Mouse (Mus musculus): ENCODE results near the gene Mfng.

Mfng gene

DNA sequence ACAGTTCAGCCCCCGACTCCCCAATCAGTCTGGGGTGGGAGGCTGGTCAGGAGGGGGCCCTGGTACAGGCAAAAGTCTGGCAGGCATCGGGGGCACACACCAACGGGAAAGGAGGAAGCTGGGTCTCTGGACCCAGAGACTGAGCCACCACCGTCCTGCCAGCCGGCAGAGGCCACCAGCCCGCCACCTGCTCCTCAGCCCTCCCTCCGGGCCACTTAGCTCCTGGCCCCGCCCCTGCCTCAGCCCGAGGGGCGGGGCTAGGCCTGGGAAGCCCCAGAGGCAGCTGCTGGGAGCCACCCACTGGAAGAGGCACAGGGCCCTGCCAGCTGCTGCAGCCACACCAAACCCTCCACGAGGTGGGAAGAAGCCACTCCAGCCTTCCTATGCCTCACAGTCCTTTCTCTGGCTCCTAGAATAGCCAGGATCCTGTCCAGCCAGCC, at the start of gene Mfng:
TSS of gene Mfng (minus strand) at position 186 of the 440 bp plus-strand sequence.
- peak; percentile 80 to 85 for DNase-seq (ENCODE audit: inconsistent age in 2 of 2, low spot score in 1 of 2)

DNA sequence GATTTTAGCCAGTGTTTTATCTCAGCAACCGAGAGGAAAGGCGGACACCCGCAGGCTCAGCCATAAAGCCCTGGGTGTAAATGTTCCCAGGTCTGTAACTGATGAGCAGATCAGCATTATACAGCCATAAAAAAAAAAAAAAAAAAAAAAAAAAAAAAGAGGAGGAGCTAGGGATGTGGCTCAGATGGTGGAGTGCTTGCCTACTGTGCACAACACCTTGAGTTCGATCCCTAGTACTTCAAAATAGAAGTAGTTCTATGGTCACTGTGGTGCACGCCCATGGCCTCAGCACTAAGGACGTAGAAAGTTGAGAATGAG, 42.8 kb upstream of the Mfng start:
- no peak for DNase-seq (ENCODE audit: inconsistent age in 2 of 2, low spot score in 1 of 2)

DNA sequence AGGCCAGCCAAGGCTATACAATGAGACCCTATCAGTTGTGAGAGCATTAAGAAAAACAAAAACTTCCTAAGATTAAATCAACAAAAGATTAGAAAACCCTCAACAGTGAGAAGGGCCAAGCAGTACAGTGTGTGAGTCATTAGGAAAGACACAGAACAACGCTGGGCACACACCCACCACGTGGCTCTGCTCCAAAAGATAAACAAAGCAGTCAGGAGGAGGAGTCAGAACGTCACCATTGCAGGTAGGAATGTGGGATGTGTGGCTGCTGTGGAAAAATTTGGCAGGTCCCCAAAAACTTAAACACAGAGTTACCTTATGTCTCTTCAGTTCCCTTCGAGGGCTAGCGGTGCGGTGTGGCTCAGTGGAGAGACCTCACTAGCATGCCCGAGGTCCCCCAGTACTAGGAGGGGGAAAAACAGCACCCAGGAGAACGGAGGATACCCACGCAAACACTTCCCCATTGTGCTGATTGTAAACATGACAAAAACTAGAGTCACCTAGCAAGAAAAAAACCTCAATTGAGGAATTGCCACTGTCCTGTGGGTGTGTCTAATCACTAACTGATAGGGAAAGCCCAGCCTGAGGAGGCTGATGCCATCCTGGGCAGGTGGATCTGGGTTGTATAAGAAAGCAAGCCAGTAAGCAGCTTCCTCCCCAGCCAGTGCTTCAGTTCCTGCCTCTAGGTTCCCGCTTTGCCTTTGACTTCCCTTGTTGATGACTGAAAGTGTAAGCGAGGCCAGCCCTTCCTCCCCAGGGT, 42.2 kb upstream of the Mfng start:
- DNase-seq (ENCODE audit: inconsistent age in 2 of 2, low spot score in 1 of 2): peak in 1 of 2 experiments; percentile 57

DNA sequence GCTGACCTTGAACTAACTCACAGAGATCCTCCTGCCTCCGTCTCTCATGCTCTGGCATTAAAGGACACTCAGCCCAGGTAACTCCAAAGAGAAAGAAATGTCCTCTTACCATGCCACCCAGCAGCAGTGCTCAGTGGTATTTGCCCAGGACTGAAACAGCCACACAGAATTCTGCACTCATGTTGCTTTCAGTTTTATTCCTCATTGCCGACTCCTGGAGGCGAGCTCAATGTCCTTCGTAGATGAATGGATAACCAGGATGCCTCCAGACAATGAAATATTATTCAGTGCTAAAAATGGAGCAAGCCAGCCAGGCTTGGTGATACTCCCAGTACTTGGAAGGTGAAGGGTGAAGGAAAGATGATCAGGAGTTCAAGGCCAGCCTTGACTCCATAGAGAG, 40.3 kb upstream of the Mfng start:
- DNase-seq (ENCODE audit: inconsistent age in 2 of 2, low spot score in 1 of 2): no peak

DNA sequence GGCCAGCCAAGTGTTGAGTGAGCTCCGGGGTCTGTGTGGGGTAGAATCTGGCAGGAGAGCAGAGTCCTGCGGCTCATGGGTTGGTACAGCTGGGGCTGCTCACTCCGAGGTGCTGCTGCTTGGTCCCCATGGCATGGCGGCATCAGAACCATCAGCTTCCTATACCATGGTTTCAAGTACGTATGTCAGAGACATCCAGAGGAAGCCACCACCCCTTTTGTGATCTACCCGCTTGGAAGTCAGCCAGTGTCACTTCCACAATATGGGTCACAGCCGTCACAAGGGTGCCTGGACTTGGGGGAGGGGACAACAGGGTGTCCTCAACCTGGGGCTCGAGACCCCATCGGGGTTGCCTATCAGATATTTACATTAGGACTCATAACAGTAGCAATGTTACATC, 36.9 kb upstream of the Mfng start:
- DNase-seq (ENCODE audit: inconsistent age in 2 of 2, low spot score in 1 of 2): peak in 1 of 2 experiments; percentile 16

DNA sequence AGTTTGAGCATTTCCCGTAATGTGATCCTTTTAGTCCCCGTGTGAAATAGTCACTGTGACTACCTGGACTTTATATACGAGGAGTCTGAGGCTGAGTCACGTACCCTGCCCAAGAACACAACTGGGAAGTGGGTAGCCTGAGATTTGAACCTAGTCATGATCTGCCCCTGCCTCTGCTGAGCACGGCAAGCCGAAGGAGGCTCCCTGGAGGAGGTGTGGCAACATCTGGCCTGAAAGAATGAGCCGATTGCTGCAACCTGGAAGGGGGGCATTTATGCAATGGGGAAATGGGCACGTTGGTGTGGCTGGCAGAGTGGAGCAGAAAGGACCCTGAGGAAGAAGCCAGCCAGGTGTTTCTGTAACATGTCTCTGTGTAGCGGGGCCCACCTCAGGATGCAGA, 36.5 kb upstream of the Mfng start:
- DNase-seq (ENCODE audit: inconsistent age in 2 of 2, low spot score in 1 of 2): no peak

DNA sequence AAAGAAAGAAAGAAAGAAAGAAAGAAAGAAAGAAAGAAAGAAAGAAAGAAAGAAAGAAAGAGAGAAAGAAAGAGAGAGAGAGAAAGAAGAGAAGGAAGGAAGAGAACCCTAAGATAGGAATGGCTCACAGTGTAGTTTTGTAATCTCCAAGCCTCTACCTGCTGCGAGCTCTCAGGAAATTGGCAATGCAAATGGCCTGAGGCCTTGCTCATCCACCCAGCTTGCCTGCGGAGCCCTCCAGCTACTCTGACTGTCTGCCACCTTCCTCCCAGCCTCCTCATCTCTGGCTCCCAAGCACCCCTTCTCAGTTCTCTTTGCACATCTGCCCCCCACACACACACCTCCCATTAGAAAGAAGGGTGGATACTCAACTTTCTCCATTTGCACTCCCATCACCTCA, 35.7 kb upstream of the Mfng start:
- no peak for DNase-seq (ENCODE audit: inconsistent age in 2 of 2, low spot score in 1 of 2)

DNA sequence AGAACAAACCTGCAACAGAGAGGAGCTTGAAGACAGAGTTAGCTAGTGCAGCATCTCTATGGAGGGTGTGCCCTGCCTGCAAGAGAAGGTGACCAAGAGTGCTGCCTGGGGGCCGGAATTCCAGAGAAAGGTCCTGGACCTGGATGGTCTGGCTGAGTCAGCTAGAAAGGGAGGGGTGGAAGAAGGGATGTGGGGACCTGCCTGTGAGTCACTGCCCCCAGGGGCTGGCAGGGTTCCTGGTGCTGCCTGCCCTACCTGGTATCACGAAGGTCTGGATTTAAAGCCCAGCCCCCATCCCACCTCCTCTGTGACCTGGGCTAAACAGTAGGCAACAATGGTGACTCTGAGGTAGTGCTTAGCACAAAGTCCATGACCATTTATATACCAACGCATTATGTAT, 33.9 kb upstream of the Mfng start:
- peak; percentile 47 to 59 for DNase-seq (ENCODE audit: inconsistent age in 2 of 2, low spot score in 1 of 2)

DNA sequence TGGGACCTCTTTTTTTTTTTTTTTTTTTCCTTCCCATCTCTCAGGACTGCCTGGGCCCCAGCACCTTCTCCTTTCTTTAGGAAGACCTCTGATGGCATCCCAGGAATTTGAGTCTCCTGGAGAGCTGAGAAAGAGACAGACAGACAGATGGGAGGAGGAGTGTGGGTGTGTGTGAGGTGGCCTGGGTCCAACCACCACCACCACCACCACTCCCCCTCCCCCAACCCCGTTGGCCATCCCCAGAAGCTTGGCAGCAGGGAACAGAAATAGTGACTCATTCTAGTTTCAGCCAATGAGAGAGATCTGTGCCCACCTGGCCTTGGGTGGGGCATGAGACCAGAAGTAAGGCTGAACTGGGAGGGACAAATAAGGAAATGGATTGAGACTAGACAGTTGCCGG, 33.3 kb upstream of the Mfng start:
- DNase-seq (ENCODE audit: inconsistent age in 2 of 2, low spot score in 1 of 2): no peak

DNA sequence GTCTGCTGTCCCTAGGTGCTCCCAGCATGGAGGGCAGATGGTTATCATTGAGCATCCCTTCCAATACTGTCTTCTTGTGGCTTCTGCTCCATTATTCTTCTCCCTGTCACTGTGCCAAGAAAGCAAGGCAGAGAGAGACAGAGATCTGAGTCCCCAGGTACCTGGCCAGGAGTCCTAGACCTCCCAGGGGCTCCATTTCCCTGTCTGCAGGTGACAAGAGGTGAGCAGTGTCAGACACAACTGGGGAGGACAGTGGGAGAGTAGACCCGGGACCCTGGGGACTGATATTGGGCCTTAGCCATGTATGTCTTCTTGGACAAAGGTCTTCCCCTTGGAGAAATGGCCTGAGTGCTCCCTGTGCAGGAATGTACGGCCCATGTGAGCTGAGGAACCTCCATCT, 32.1 kb upstream of the Mfng start:
- no peak for DNase-seq (ENCODE audit: inconsistent age in 2 of 2, low spot score in 1 of 2)

DNA sequence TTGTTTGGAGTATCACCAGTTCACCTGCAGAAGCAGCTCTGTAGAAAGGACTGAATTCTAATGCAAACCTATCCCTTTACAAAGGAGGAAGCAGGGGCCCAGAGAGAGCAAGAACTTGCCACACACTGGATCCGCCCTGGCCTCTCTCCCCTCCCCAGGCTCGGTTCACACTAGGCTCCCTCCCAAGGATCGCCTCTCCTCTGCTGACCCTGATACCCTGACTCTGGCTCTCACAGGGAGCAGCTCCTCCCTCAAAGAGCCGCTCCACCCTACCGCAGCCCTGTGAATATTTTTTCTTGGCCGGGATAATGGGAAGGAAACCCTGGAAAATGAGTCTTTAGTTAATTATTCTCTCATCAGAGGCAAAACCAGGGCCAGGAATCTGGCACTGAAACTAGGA, 31.1 kb upstream of the Mfng start:
- DNase-seq (ENCODE audit: inconsistent age in 2 of 2, low spot score in 1 of 2): no peak

DNA sequence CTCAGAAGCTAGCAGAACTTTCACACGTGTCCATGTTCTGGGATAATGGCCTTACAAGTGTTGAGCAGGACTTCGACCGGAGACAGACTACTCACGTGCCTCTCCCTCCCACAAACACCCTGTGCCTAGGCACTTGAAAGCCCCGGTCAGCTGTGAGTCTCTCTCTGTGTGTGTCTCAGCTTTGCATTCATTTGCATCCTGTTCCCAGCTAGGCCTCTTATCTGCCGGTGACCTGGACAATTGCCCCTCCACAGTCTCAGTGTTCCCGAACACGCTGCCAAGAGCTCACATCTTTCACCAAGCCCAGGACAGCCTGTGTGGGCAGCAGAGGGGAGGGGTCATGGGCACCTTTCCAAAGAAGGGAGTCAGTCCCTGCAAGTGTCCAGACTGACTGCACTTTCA, 30.2 kb upstream of the Mfng start:
- peak; percentile 78 to 84 for DNase-seq (ENCODE audit: inconsistent age in 2 of 2, low spot score in 1 of 2)

DNA sequence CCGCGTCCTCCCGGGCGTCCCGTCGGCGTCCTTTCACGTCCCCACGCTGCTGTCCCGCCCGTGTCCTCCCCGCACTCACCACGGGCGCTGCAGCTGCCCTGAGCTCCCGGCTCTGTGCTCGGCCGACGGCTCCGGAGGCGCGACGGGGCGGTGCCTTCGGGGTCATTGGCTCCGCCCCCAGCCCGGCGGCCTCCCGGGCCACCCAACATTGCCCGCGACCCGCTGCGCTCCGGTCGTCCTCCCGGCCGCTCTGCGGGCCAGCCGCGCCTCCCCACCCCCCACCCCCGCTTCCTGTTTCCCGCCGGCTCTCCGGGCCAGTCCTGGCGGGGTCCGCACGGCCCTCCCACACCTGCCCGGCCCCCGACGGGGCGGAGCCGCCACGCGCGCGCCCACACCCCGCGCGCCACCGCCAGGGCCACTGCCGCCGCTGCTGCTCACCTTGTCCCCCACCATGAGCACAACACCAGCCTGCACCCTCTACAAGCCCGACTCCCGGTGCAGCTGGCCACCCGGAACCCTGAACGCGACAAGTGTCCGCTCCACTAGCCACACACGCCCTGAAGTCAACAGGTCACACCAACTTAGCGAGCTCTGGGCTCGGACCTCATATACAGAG, 29.6 kb upstream of the Mfng start, which contains the start of gene Card10:
TSS of gene Card10 (minus strand) at position 267 of the 616 bp plus-strand sequence.
- DNase-seq (ENCODE audit: inconsistent age in 2 of 2, low spot score in 1 of 2): peak; percentile 61 to 74

DNA sequence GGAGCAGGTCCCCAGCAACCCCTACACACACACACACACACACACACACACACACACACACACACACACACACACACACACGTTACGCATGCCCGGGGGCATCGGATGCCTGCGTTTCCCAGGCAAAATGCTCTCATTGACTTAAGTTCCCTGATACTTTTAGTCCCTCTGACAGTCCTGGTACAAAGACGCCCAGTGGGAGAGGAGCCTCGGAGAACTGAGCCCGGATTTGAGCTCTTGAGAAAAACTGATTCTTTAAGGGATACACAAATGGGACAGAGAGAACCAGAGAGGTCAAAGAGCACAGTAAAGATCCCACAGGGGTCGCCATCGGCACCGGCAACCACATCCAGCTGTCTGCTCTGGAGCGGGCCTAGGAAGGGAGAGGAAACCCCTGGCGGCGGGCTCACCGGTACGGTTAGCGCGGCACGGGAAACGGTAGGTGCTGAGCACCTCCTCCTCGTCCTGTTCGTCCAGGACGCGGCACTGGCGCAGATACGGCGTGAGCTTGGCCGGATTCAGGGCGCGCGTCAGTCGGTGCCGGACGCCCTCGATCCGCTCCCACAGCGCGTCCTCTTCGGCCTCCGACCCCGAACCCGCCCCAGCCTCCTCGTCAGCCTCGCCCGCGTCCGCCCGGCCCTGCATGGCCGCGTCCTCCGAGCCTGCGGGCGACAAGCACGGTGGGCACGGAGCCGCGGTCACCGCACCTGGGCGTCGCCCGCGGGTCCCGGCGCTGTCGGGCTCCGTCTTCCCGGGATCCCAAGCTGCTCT, 28.9 kb upstream of the Mfng start:
- peak; percentile 38 to 76 for DNase-seq (ENCODE audit: inconsistent age in 2 of 2, low spot score in 1 of 2)

DNA sequence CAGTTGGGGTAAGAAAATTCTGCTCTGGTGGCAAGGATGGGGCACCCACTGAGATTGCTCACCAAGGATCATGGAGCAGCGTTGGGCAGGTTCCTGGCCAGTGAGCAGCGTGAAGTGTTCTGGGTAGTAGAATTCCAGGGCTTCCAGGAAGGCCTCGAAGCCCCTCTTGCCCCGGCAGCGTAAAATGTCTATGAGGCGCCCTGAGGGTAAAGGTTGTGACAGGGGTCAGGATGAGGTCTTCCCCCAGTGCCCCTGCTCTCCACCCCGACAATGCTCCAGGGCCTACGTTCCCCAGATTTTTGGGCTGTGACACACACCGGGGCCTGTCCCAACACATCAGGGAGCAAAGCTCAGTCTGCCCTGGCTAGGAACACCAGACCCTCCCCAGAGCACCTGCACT, 28.3 kb upstream of the Mfng start:
- DNase-seq (ENCODE audit: inconsistent age in 2 of 2, low spot score in 1 of 2): no peak

DNA sequence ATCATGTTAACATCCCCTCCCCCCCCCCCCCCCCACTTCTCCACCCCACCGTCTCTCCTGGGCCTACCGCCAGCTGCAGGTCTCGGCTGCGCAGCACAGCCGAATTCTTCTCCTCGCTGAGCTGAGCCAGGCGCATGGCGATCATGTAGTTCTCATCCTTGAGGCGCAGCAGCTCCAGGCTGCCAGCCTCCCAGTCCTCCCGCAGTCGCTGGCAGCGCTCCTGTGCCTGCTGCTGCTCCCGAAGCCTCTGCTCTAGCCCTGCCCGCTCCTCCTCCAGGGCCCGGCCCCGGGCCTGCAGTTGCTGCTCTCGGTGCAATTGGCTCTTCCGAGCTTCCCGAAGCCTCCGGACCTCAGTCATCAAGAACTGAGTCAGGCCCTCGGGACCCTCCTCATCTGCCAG, 25.8 kb upstream of the Mfng start:
- peak in 1 of 2 experiments; percentile 35 for DNase-seq (ENCODE audit: inconsistent age in 2 of 2, low spot score in 1 of 2)

DNA sequence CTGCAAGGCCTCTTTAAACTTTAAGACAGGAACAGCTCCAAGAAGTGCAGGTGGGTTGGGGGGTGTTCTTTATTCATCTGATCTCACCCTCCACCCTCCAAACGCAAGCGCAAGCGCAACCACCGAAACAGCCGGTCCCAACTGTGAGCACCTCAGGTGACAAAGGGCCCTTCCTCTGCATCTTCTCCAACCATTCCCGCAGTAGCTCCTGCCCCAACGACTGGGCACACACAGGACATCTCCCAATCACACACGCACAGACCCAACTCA, 23.7 kb upstream of the Mfng start:
- DNase-seq (ENCODE audit: inconsistent age in 2 of 2, low spot score in 1 of 2): no peak

DNA sequence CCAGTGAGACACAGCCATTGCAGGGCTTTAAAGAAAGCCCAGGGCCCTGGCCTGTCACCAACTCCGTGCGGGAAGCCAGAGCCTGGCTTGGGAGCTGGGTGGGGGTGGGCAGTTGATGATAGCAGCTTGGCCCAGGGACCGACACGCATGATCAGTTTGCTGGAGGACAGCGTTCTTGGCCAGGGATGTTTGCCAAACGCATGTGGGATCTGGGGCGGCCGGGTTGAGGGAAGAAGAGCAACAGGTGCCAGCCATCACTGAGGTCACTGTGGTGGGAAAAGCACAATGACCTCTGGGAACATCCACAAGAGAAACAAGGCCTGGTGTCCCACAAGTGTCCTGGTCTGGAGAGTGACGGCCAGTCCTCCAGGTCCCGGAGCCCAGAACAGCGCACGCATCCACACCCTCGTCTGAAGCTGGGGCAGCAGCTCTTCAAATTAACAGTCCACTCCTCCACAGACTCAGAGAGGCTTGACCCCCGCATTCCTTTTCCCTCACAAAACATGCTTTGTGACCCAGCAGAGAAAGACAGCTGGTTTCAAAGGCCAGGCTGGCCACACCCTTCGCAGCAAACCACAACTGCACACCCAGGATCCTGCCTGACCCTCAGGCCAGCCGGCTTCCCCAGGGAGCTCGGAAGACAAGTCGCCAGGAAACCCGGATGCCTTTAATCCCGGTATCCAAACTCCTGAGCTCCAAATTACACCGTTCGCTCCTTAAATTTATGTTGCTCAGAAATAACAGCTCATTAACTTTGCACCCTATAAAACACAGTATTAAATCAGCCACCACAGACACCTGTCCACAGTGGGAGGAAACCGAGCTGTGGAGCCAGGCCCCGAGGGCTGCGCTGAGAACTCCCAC, 23.2 kb upstream of the Mfng start:
- no peak for DNase-seq (ENCODE audit: inconsistent age in 2 of 2, low spot score in 1 of 2)

DNA sequence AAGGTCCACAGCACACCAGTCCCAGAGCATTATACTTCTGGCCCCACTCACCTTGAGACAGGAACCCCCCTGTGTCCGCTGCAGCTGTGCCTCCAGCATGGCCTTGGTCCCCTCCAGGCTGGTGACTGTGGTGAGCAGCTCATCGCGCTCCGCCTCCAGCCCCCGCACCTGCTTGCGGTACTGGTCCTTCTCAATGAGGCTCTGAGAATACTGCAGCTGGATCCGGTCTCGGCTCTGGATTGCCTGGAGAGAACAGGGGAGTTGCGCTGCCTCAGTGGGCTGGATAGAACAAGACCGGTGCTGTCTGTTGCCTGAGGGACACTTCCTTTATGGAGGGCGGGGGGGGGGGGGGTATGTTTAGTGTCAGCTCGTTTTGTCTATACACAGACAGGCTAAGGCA, 17.7 kb upstream of the Mfng start:
- DNase-seq (ENCODE audit: inconsistent age in 2 of 2, low spot score in 1 of 2): no peak

DNA sequence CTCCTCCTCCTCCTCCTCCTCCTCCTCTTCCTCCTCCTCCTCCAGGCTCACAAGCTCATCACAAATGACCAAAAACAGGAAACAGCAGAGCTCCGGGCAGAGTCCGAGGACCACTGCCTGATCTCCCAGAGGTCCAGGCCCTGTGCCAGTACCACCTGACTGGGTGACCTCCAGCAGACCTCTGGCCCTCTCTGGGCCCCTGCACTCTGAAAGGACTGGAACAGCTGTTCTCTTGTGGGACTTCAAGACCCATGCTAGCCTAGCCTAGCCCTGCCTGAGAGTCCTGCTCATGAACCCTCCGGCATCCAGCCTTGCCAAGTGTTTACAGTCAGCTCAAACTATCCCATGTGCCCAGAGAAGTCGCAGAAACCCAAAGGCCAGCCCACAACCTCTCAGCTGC, 17.2 kb upstream of the Mfng start:
- peak; percentile 64 to 75 for DNase-seq (ENCODE audit: inconsistent age in 2 of 2, low spot score in 1 of 2)

DNA sequence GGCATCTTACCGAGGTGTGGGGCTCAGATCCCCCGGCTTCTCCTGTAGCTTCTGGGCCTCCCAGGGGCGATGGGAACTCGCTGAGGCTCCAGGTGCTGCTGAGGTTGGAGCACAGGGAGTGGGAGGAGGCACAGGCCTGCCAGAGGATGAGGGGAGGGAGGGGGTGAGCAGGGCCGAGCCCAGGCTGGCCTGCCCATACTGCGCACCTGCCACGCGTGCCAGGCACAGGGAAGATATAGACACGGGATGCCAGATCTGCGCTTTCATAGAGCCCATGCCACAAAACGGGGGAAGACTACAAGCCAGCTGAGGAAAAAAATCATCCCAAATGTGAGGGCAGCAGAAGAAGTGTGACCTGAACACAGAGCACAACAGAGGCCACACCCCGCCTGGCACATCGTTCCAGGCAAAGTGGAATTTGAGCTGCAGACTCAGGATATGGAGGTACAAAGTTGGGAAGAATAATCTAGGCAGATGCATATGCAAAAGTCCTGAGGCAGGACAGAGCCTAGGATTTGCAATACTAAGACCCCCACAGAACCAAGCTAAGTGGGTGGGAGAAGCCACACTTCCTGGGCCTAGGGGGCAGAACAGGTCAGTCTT, 16.5 kb upstream of the Mfng start:
- no peak for DNase-seq (ENCODE audit: inconsistent age in 2 of 2, low spot score in 1 of 2)
